In the genomic region with DNA sequence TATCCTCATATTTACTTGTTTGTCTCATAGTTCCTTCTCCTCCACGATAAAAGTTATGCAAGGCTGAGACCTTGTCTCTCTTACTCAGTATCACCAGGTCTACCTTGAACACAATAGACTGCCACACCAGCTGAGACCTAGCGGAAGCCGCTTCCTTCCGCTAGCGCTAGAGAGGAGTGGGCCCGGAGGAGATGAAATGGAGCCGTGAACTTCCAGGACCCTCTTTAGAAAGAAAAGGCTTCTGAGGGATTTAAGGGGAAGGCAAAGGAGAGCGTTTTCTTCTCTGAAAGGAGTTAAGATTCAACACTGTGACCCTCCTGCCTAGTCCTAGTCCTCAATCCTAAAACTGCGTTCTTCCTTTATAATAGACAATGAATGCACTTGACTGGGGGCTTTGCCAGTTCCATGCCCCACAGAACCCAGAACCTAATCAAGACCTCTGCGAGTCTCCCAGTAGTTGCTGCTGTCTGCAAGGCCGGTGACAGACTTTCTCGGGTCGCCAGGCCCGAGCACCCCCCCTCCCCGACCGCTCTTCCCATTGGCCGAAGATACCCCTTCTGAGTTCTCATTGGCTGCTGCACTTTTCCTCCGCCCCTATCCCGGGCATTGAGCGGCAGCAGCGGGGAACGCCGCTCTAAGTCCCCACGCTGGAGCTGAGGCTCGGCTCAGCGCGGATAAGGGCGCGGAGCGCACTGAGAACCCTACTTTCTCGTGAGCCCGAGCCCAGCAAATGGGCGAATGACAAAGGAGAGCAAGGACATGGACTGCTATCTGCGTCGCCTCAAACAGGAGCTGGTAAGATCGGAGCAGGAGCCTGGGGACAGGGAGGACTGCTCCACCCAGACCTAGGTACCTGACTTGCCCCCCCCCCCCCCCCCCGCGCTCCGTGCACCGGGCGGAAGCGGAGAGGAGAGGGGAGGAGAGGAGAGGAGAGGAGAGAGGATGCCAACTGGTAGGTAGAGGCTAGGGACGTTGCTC, we compare ENCODE assay signal across 8 mouse cellular contexts. TPM values are rescaled to one million over a fixed set of nuclear protein-coding genes. Genes with fewer than 3 reads are reported as not detected.
DNase-seq lines count a peak whose midpoint lies in the region; ATAC-seq lines count a peak whose summit lies in the region.

Gene Inka2 (plus strand): TSS at position 569 of the 978 bp plus-strand sequence.

- H3K4me3 ChIP-seq in hindbrain, embryonic 16.5 days (ENCODE audit: low read length), result peak within 1 kb of the TSS; percentile 59
- peak within 1 kb of the TSS; percentile 95 for H3K4me3 ChIP-seq in megakaryocyte, embryonic 14.5 days (replicated peaks)

- WGBS in hindbrain, embryonic 16.5 days, result 2% methylated on average over 40 of the region's 43 CpGs

- peak; percentile 82 to 86 for DNase-seq in cerebellum, postnatal 36 days
- peak; percentile 84 for DNase-seq in gastrocnemius, adult 18-20 months (ENCODE audit: low spot score)
- DNase-seq in left cerebral cortex, adult 8-10 months (ENCODE audit: low spot score in 2 of 2), result peak in 1 of 2 experiments; percentile 82
- DNase-seq in right cerebral cortex, postnatal 10 days (ENCODE audit: low spot score in 2 of 2), result peak; percentile 92
- DNase-seq in urinary bladder, postnatal 36 days (ENCODE audit: low spot score in 2 of 2), result peak; percentile 60 to 70

- H3K36me3 ChIP-seq in hindbrain, embryonic 16.5 days (ENCODE audit: control insufficient read depth, insufficient read depth, low read length), result no peaks in the 10 kb centered on the region
- H3K36me3 ChIP-seq in megakaryocyte, embryonic 14.5 days (replicated peaks; ENCODE audit: low read length), result peaks cover 25% of the 10 kb centered on the region

- H3K27me3 ChIP-seq in hindbrain, embryonic 16.5 days (replicated peaks; ENCODE audit: control insufficient read depth, insufficient read depth, low read length), result no peaks in the 10 kb centered on the region; the same call in 1 of the 2 replicates
- peaks cover 18% of the 10 kb centered on the region for H3K27me3 ChIP-seq in megakaryocyte, embryonic 14.5 days (replicated peaks)

- peak within 1 kb of the TSS; percentile 82 for H3K27ac ChIP-seq in hindbrain, embryonic 16.5 days (ENCODE audit: low read depth, low read length)

- H3K9me3 ChIP-seq in hindbrain, embryonic 16.5 days (ENCODE audit: control insufficient read depth, low read length), result no peaks in the 10 kb centered on the region
- H3K9me3 ChIP-seq in megakaryocyte, embryonic 14.5 days, result no peaks in the 10 kb centered on the region

- peaks cover 8% of the 10 kb centered on the region; the same call in 1 of the 2 replicates for H3K4me1 ChIP-seq in hindbrain, embryonic 16.5 days (ENCODE audit: control insufficient read depth, insufficient read depth, low read depth, low read length)
- peaks cover 95% of the 10 kb centered on the region for H3K4me1 ChIP-seq in megakaryocyte, embryonic 14.5 days

- peak within 1 kb of the TSS; percentile 99 for H3K4me2 ChIP-seq in hindbrain, embryonic 16.5 days (ENCODE audit: low read length)

- H3K9ac ChIP-seq in hindbrain, embryonic 16.5 days (ENCODE audit: low read depth, low read length), result peak within 1 kb of the TSS; percentile 72

- ATAC-seq in activated CD4-positive, CD25-positive, alpha-beta regulatory T cell, adult 4 months, result peak; percentile 78
- ATAC-seq in hindbrain, embryonic 16.5 days, result peak; percentile 95

RNA-seq across cellular contexts. Expression of gene Inka2, which starts in this region (rescaled TPM):
- 1 to 10 TPM; 1.7 to 2.4 TPM for polyA plus RNA-seq in activated CD4-positive, CD25-positive, alpha-beta regulatory T cell, adult 4 months (2017; shearing (Covaris generic))
- total RNA-seq in gastrocnemius, adult 18-20 months (2021), result 1 to 10 TPM; 2.4 to 2.7 TPM
- polyA plus RNA-seq in hindbrain, embryonic 16.5 days (2015; fragmentation: Nextera tagmentation; extraction: Ambion mirVana), result 13.7 and 13.9 TPM in 2 replicates
- 10 to 100 TPM; 88.1 to 95.4 (median 93.2) TPM for total RNA-seq in left cerebral cortex, adult 8-10 months (2022)
- 4.4 and 6.7 TPM in 2 replicates for polyA plus RNA-seq in megakaryocyte, embryonic 14.5 days (2012; ENCODE audit: insufficient read depth, low replicate concordance)

Comparison
In these comparisons a context has a peak if more than half of its experiments do, and no peak if none do; other contexts are left out.
1. RNA of gene Inka2 (total RNA-seq): 88.1 to 95.4 TPM in left cerebral cortex, adult 8-10 months; 2.4 to 2.7 TPM in gastrocnemius, adult 18-20 months; every median in the first group is over 10 times any median in the second.